In genomic region chr5:143470421-143471164, GRCm38 (mm10) we compare ENCODE assay signal across 8 mouse cellular contexts. TPM values are rescaled to one million over a fixed set of nuclear protein-coding genes. Genes with fewer than 3 reads are reported as not detected.
DNase-seq lines count a peak whose midpoint lies in the region; ATAC-seq lines count a peak whose summit lies in the region.

No protein-coding gene starts in this region.

- ATAC-seq in intestine, embryonic 15.5 days = no peak

- H3K27me3 ChIP-seq in intestine, embryonic 15.5 days (replicated peaks) = no peaks in the 10 kb centered on the region

- no peak overlapping the region for H3K4me3 ChIP-seq in intestine, embryonic 15.5 days (replicated peaks)

- peak overlapping the region; percentile 23; the same call in 1 of the 2 replicates for H3K27ac ChIP-seq in intestine, embryonic 15.5 days

- DNase-seq in embryo, embryonic 10.5 days (ENCODE audit: low spot score) = peak; percentile 3
- DNase-seq in embryo, embryonic 10 days (ENCODE audit: low spot score) = no peak
- peak; percentile 66 to 76 for DNase-seq in right cerebral cortex, postnatal 10 days (ENCODE audit: low spot score in 2 of 2)
- DNase-seq in right cerebral cortex, postnatal 4 days = no peak
- DNase-seq in gastrocnemius, adult 8-10 months (ENCODE audit: low spot score in 2 of 2) = peak; percentile 20 to 24
- peak; percentile 49 for DNase-seq in lung, postnatal 14 days
- DNase-seq in T-cell, adult 2 months (ENCODE audit: low spot score) = no peak

- H3K9ac ChIP-seq in intestine, embryonic 15.5 days = no peak overlapping the region

- peaks cover 8% of the 10 kb centered on the region; the same call in 1 of the 2 replicates for H3K36me3 ChIP-seq in intestine, embryonic 15.5 days

- 65% methylated on average over 15 of the region's 15 CpGs for WGBS in intestine, embryonic 15.5 days

- no peaks in the 10 kb centered on the region for H3K9me3 ChIP-seq in intestine, embryonic 15.5 days

- no peaks in the 10 kb centered on the region for H3K4me1 ChIP-seq in intestine, embryonic 15.5 days (replicated peaks)

- H3K4me2 ChIP-seq in intestine, embryonic 15.5 days (replicated peaks) = no peak overlapping the region

RNA-seq across cellular contexts. Expression of gene Daglb, which starts 6.2 kb away (rescaled TPM):
- 10 to 100 TPM in 1 of 4 experiments, 1 to 10 TPM in 3; 9.5 to 11.2 (median 9.8) TPM for total RNA-seq in gastrocnemius, adult 8-10 months (2022)
- 11.1 and 13.1 TPM in 2 replicates for polyA plus RNA-seq in intestine, embryonic 15.5 days (2015; fragmentation: Nextera tagmentation; extraction: Ambion mirVana)

RNA-seq across cellular contexts. Expression of gene Rac1, which starts 57.2 kb away (rescaled TPM):
- 100 to 1,000 TPM; 211 to 247 (median 228) TPM for total RNA-seq in gastrocnemius, adult 8-10 months (2022)
- polyA plus RNA-seq in intestine, embryonic 15.5 days (2015; fragmentation: Nextera tagmentation; extraction: Ambion mirVana) = 416 and 446 TPM in 2 replicates

Comparison
In these comparisons a context has a peak if more than half of its experiments do, and no peak if none do; other contexts are left out.
1. DNase-seq: peak in embryo, embryonic 10.5 days (single experiment), right cerebral cortex, postnatal 10 days (2 of 2), gastrocnemius, adult 8-10 months (2 of 2) and lung, postnatal 14 days (single experiment); none in embryo, embryonic 10 days (single experiment), right cerebral cortex, postnatal 4 days (single experiment) and T-cell, adult 2 months (single experiment).